ENCODE assay signal across 8 mouse cellular contexts in genomic region chr6:72216681-72217414, GRCm38 (mm10). TPM values are rescaled to one million over a fixed set of nuclear protein-coding genes. Genes with fewer than 3 reads are reported as not detected.
A peak's percentile ranks its signal among the peaks of the same experiment; 100 is the strongest.
DNase-seq lines count a peak whose midpoint lies in the region; ATAC-seq and TF ChIP-seq lines count a peak whose summit lies in the region.

No protein-coding gene starts in this region.

- H3K9me3 ChIP-seq in hindbrain, postnatal 0 days (ENCODE audit: low read length): no peaks in the 10 kb centered on the region

- CTCF ChIA-PET in Patski (lab: Charles Lee): interaction anchor here (0.8 to 1.4 kb wide), 2 partner anchors 19 to 22 kb away, joined by 3 to 4 read pairs; no protein-coding TSS in a partner anchor

- peak overlapping the region; percentile 10; the same call in 1 of the 2 replicates for H3K9ac ChIP-seq in hindbrain, postnatal 0 days (replicated peaks; ENCODE audit: low read length)

- peak overlapping the region; percentile 46 for H3K4me2 ChIP-seq in hindbrain, postnatal 0 days (ENCODE audit: low read depth, low read length)

- peak overlapping the region; percentile 79 for H3K27ac ChIP-seq in hindbrain, postnatal 0 days

- peak; percentile 84 for ATAC-seq in Patski
- ATAC-seq in common myeloid progenitor, adult 5-6 weeks (replicated peaks; ENCODE audit: low read depth, poor library complexity, severe bottlenecking): peak; percentile 80
- ATAC-seq in hindbrain, postnatal 0 days: peak; percentile 93

- in situ Hi-C loops in Patski (cut with MboI; ENCODE audit: low pct_unique_long_range_greater_than_20kb): no loop called here

- peak; percentile 98 for DNase-seq in Patski (ENCODE audit: low read depth, low spot score)
- DNase-seq in gastrocnemius, postnatal 10 days: peak; percentile 100
- DNase-seq in hindbrain, postnatal 0 days (ENCODE audit: low spot score): peak; percentile 96
- peak; percentile 97 to 99 for DNase-seq in left cerebral cortex, adult 18-20 months (ENCODE audit: low spot score in 2 of 2)
- peak; percentile 96 for DNase-seq in lung, postnatal 25 days (ENCODE audit: low spot score)
- peak; percentile 98 for DNase-seq in right cerebral cortex, adult 2 months (ENCODE audit: low spot score in 2 of 2)
- peak; percentile 98 for DNase-seq in urinary bladder, postnatal 10 days (ENCODE audit: low spot score)

- H3K4me3 ChIP-seq in hindbrain, postnatal 0 days (ENCODE audit: low read length): peak overlapping the region; percentile 13; the same call in 1 of the 2 replicates

- POLR2A ChIA-PET in Patski (lab: Charles Lee): interaction anchor here (0.7 to 1.5 kb wide), 4 partner anchors 17 to 1385 kb away, joined by 3 to 5 read pairs (median 3); partner anchors contain the start of gene Atoh8

- TF ChIP-seq CTCF in Patski (IDR thresholded peaks at IDR 0.05): no peak
- TF ChIP-seq CTCF in hindbrain, postnatal 0 days (IDR thresholded peaks at IDR 0.05; ENCODE audit: low read depth): no peak; the same call in 1 of the 2 replicates

- H3K27me3 ChIP-seq in Patski: no peaks in the 10 kb centered on the region
- 0 out of 2 replicates have a peak, but pooled peaks cover 3% of the 10 kb centered on the region for H3K27me3 ChIP-seq in hindbrain, postnatal 0 days (ENCODE audit: insufficient read depth, low read length)

- peaks cover 36% of the 10 kb centered on the region for H3K4me1 ChIP-seq in hindbrain, postnatal 0 days (ENCODE audit: insufficient read depth, low read length)

- no peaks in the 10 kb centered on the region for H3K36me3 ChIP-seq in hindbrain, postnatal 0 days (ENCODE audit: insufficient read depth, low read length)

- 1% methylated on average over 29 of the region's 33 CpGs for WGBS in hindbrain, postnatal 0 days

RNA-seq across cellular contexts. Expression of gene Atoh8, which starts 18.5 kb away (rescaled TPM):
- 5.7 TPM for polyA plus RNA-seq in Patski (2021)
- total RNA-seq in common myeloid progenitor, adult 5-6 weeks (2017): 0.39 and 0.82 TPM in 2 replicates
- total RNA-seq in gastrocnemius, postnatal 10 days (2021): 1 to 10 TPM; 4.0 to 4.6 TPM
- total RNA-seq in hindbrain, postnatal 0 days (2014; rRNA removed): 6.5 and 8.1 TPM in 2 replicates
- 3.8 and 5.2 TPM in 2 replicates for polyA plus RNA-seq in hindbrain, postnatal 0 days (2015; fragmentation: Nextera tagmentation; extraction: Ambion mirVana)
- total RNA-seq in left cerebral cortex, adult 18-20 months (2021): 1 to 10 TPM; 1.6 to 2.3 TPM

Comparison
In these comparisons a context has a peak if more than half of its experiments do, and no peak if none do; other contexts are left out.
1. Peak in every context shown above with its lines: DNase-seq, ATAC-seq, H3K4me3 ChIP-seq and H3K27ac ChIP-seq.